Mouse (Mus musculus) spleen, adult 2 months (tissue): Measurements from ENCODE around the gene Slc6a11.

ENCODE experiments used
- CTCF ChIP-seq: fragments of 200-500 bp; IDR thresholded peaks from 2 replicates; pipeline ENCODE4 v1.5.1; 2011; ENCODE audit warnings: mild to moderate bottlenecking, inconsistent platforms; ENCODE audit not compliant: insufficient read depth, insufficient read length, insufficient replicate concordance; ENCODE audit errors: extremely low read depth
- POLR2A ChIP-seq: fragments of 200-500 bp; IDR thresholded peaks from 2 replicates; pipeline ENCODE4 v1.6.1; 2011; ENCODE audit warnings: low read depth, low read length, inconsistent platforms

- no peak for TF ChIP-seq POLR2A
- TF ChIP-seq CTCF: no peak
These were observed 68.3 kb downstream of the Slc6a11 start for GRCm38 (mm10) chr6:114199200-114199845.
